Mouse (Mus musculus): ENCODE measurements around the gene Usp10. TPM values are rescaled to one million over a fixed set of nuclear protein-coding genes. Genes with fewer than 3 reads are reported as not detected.

The Usp10 gene
- total and polyA plus RNA-seq, 3 experiments = 80.0 to 161 (median 152) TPM

DNA sequence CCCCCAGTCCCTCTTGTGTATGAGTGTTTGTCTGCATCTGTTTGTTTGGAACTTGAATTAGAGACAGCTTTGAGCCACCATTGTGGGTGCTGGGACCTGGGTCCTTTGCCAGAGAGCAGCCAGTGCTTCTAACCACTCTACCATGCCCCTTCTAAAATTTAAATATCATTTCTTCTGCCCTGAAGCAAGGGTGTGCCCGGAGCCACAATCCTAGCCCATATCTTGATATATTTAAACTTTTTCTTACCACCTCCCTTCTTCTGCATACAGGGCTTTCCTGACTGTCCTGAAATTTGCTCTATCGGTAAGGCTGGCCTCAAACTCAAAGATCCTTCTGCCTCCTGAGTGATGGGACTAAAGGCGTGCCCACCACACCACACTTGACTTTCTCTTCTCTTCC lies 7.3 kb downstream of the Usp10 start:
- H3K4me1 ChIP-seq (ENCODE audit: control insufficient read depth in 1 of 2, insufficient read depth in 2 of 2) = peaks cover 16 to 63% of the 10 kb centered on the region in 2 experiments
- H3K79me2 ChIP-seq (replicated peaks; ENCODE audit: control insufficient read depth, extremely low read depth, insufficient read depth, poor library complexity, severe bottlenecking) = peaks cover 98% of the 10 kb centered on the region
- TF ChIP-seq NELFE (IDR thresholded peaks at IDR 0.05; ENCODE audit: low read depth, low read length) (no peak), ZNF384 (IDR thresholded peaks at IDR 0.05; ENCODE audit: low read depth, low read length) (no peak), EP300 (IDR thresholded peaks at IDR 0.05; ENCODE audit: low read length) (no peak), NRF1 (IDR thresholded peaks at IDR 0.05; ENCODE audit: low read depth, low read length) (no peak), KAT2A (IDR thresholded peaks at IDR 0.05; ENCODE audit: insufficient replicate concordance, low read length) (no peak), TBP (conservative IDR thresholded peaks at IDR 0.05; ENCODE audit: low read depth, low read length) (no peak), TCF12 (IDR thresholded peaks at IDR 0.05; ENCODE audit: low read depth, low read length) (no peak), SIN3A (IDR thresholded peaks at IDR 0.05; ENCODE audit: low read length) (no peak), ELF1 (IDR thresholded peaks at IDR 0.05; ENCODE audit: low read depth, low read length) (no peak), CHD2 (IDR thresholded peaks at IDR 0.05; ENCODE audit: low read length) (no peak)
- H3K36me3 ChIP-seq (replicated peaks in 1 of 2; ENCODE audit: control insufficient read depth in 1 of 2, insufficient read depth in 1 of 2, low read length in 1 of 2) = peaks cover 10 to 72% of the 10 kb centered on the region in 2 experiments
- H3K9me3 ChIP-seq (replicated peaks; ENCODE audit: low read length) = no peaks in the 10 kb centered on the region
- H3K9ac ChIP-seq (ENCODE audit: insufficient read depth, low read depth) = no peak overlapping the region
- dilution Hi-C loops (cut with MboI; ENCODE audit: extremely low pct_ligation_motif_present, extremely low pct_unique_long_range_greater_than_20kb, low sequenced_read_pairs) (no loop called here), in situ Hi-C loops (cut with MboI; ENCODE audit: low pct_ligation_motif_present, low pct_unique_long_range_greater_than_20kb, low sequenced_read_pairs) (no loop called here)
- no peaks in the 10 kb centered on the region for H3K27me3 ChIP-seq (replicated peaks)
- no peak overlapping the region for H3K4me2 ChIP-seq (ENCODE audit: insufficient read depth, low read depth, poor library complexity, severe bottlenecking)
- DNase-seq (ENCODE audit: extremely low read depth) = no peak
- H3K4me3 ChIP-seq (replicated peaks in 1 of 3; ENCODE audit: low read depth in 2 of 3, low read length in 2 of 3, poor library complexity in 1 of 3) = no peak overlapping the region
- H3K27ac ChIP-seq (ENCODE audit: insufficient read depth, low read depth) = no peak overlapping the region

DNA sequence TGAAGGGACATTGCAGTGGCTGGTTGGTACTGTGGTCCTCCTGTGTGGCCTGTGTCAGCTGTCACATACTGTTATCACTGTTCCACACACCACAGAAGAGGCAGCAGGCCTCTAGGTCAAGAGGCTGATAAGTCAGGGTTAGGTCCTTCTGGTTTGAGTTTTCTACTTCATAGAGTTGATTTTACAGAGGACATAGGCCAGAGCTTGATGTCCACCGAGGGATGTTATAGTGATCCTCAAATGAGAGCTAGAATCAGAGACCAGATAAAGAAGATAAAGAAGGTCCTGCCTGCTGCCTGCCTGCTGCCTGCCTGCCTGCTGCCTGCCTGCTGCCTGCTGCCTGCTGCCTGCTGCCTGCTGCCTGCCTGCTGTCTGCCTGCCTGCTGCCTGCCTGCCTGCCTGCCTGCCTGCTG lies 8.0 kb downstream of the Usp10 start:
- Histone ChIP-seq H3K79me2 (replicated peaks; ENCODE audit: control insufficient read depth, extremely low read depth, insufficient read depth, poor library complexity, severe bottlenecking) (peaks cover 97% of the 10 kb centered on the region), H3K27me3 (replicated peaks) (no peaks in the 10 kb centered on the region), H3K4me1 (ENCODE audit: control insufficient read depth in 1 of 2, insufficient read depth in 2 of 2) (peaks cover 9 to 58% of the 10 kb centered on the region in 2 experiments), H3K4me2 (ENCODE audit: insufficient read depth, low read depth, poor library complexity, severe bottlenecking) (no peak overlapping the region), H3K36me3 (replicated peaks in 1 of 2; ENCODE audit: control insufficient read depth in 1 of 2, insufficient read depth in 1 of 2, low read length in 1 of 2) (peaks cover 10 to 75% of the 10 kb centered on the region in 2 experiments), H3K4me3 (replicated peaks in 1 of 3; ENCODE audit: low read depth in 2 of 3, low read length in 2 of 3, poor library complexity in 1 of 3) (no peak overlapping the region), H3K9ac (ENCODE audit: insufficient read depth, low read depth) (no peak overlapping the region), H3K9me3 (replicated peaks; ENCODE audit: low read length) (no peaks in the 10 kb centered on the region), H3K27ac (ENCODE audit: insufficient read depth, low read depth) (no peak overlapping the region)
- TF ChIP-seq CHD1 (IDR thresholded peaks at IDR 0.05; ENCODE audit: low read depth, low read length) (no peak), ZMIZ1 (IDR thresholded peaks at IDR 0.05; ENCODE audit: low read depth, low read length) (no peak), SMC3 (IDR thresholded peaks at IDR 0.05; ENCODE audit: low read depth, low read length) (no peak), MYC (IDR thresholded peaks at IDR 0.05; ENCODE audit: low read depth, low read length) (no peak), RAD21 (IDR thresholded peaks at IDR 0.05; ENCODE audit: low read depth, low read length) (no peak), POLR2A (IDR thresholded peaks at IDR 0.05; ENCODE audit: low read depth, low read length) (no peak), EP300 (IDR thresholded peaks at IDR 0.05; ENCODE audit: low read length) (no peak), TBP (conservative IDR thresholded peaks at IDR 0.05; ENCODE audit: low read depth, low read length) (no peak), ZKSCAN1 (IDR thresholded peaks at IDR 0.05; ENCODE audit: borderline replicate concordance, low read depth, low read length) (no peak), GABPA (IDR thresholded peaks at IDR 0.05; ENCODE audit: insufficient replicate concordance, low read depth, low read length) (no peak)
- dilution Hi-C loops (cut with MboI; ENCODE audit: extremely low pct_ligation_motif_present, extremely low pct_unique_long_range_greater_than_20kb, low sequenced_read_pairs) (no loop called here), in situ Hi-C loops (cut with MboI; ENCODE audit: low pct_ligation_motif_present, low pct_unique_long_range_greater_than_20kb, low sequenced_read_pairs) (no loop called here)
- no peak for DNase-seq (ENCODE audit: extremely low read depth)

Data from CH12.LX (cell line).